Mouse (Mus musculus): ENCODE measurements around the gene Ifnar2. TPM values are rescaled to one million over a fixed set of nuclear protein-coding genes. Genes with fewer than 3 reads are reported as not detected.

Gene Ifnar2
- 34.0 and 34.1 TPM in 2 replicates for polyA plus RNA-seq (2016; fragmentation: Nextera tagmentation; extraction: Ambion mirVana)

- Histone ChIP-seq H3K27me3 (no peaks in the 10 kb centered on the region), H3K9me3 (replicated peaks) (no peaks in the 10 kb centered on the region), H3K36me3 (no peaks in the 10 kb centered on the region), H3K27ac (peak within 1 kb of the TSS; percentile 95), H3K9ac (peak within 1 kb of the TSS; percentile 87), H3K4me2 (replicated peaks) (peak within 1 kb of the TSS; percentile 76), H3K4me1 (peaks cover 14% of the 10 kb centered on the region), H3K4me3 (peak within 1 kb of the TSS; percentile 77)
- ATAC-seq (ENCODE audit: low FRiP score) = peak; percentile 91
- under 1% methylated on average over 57 of the region's 62 CpGs for WGBS
Observed at GRCm38 (mm10) chr16:91372577-91373472, at the start of gene Ifnar2. Ifnar2 (plus strand) TSS chr16:91372783.

GRCm38 (mm10) chr16:91327605-91328004 is 45.0 kb upstream of the Ifnar2 start:
- 53% methylated on average over 7 of the region's 7 CpGs for WGBS
- peaks cover 78% of the 10 kb centered on the region for H3K27me3 ChIP-seq

GRCm38 (mm10) chr16:91328922-91329321 is 43.7 kb upstream of the Ifnar2 start:
- Histone ChIP-seq H3K4me1 (peaks cover 9% of the 10 kb centered on the region; the same call in 1 of the 2 replicates), H3K36me3 (no peaks in the 10 kb centered on the region), H3K4me2 (replicated peaks) (no peak overlapping the region), H3K9me3 (replicated peaks) (no peaks in the 10 kb centered on the region), H3K4me3 (no peak overlapping the region), H3K27ac (no peak overlapping the region), H3K9ac (no peak overlapping the region), H3K27me3 (peaks cover 65% of the 10 kb centered on the region)
- no peak for ATAC-seq (ENCODE audit: low FRiP score)
- 76% methylated on average over 19 of the region's 19 CpGs for WGBS

More at GRCm38 (mm10) chr16:91327605-91328004, 45.0 kb upstream of the Ifnar2 start:
- Histone ChIP-seq H3K4me1 (peaks cover 9% of the 10 kb centered on the region; the same call in 1 of the 2 replicates), H3K36me3 (no peaks in the 10 kb centered on the region), H3K4me3 (no peak overlapping the region), H3K4me2 (replicated peaks) (no peak overlapping the region), H3K9ac (no peak overlapping the region), H3K27ac (no peak overlapping the region), H3K9me3 (replicated peaks) (no peaks in the 10 kb centered on the region)
- peak; percentile 87 for ATAC-seq (ENCODE audit: low FRiP score)

DNA sequence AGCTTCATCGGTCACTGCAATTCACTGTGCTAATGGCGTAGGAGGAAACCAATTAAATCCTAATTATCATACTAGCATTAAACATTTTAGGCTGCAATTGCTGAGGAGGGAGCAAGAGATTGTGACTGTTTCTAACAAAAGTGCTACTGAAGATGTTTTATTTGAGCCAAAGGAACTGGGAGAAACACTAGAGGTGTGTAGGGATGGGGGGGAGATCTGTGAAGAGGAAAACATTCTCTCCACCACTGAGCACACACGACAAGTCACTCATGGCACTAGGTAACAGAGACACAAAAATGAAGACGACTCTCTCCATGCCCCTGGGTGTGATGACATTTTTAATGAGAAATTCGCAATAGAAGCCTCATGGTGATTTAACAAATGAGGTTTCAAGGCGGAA is 42.1 kb upstream of the Ifnar2 start:
- H3K4me3 ChIP-seq = no peak overlapping the region
- H3K36me3 ChIP-seq = no peaks in the 10 kb centered on the region
- no peak overlapping the region for H3K9ac ChIP-seq
- H3K27ac ChIP-seq = no peak overlapping the region
- no peak overlapping the region for H3K4me2 ChIP-seq (replicated peaks)
- H3K27me3 ChIP-seq = peaks cover 53% of the 10 kb centered on the region
- no peaks in the 10 kb centered on the region for H3K9me3 ChIP-seq (replicated peaks)
- 80% methylated on average over 6 of the region's 6 CpGs for WGBS
- H3K4me1 ChIP-seq = peaks cover 18% of the 10 kb centered on the region
- ATAC-seq (ENCODE audit: low FRiP score) = no peak

- ATAC-seq (ENCODE audit: low FRiP score) = no peak
- Histone ChIP-seq H3K9ac (no peak overlapping the region), H3K27me3 (peaks cover 52% of the 10 kb centered on the region), H3K36me3 (no peaks in the 10 kb centered on the region), H3K4me1 (peaks cover 18% of the 10 kb centered on the region), H3K4me3 (no peak overlapping the region), H3K27ac (no peak overlapping the region), H3K4me2 (replicated peaks) (no peak overlapping the region), H3K9me3 (replicated peaks) (no peaks in the 10 kb centered on the region)
- 29% methylated on average over 5 of the region's 5 CpGs for WGBS
Observed at GRCm38 (mm10) chr16:91331153-91331552, 41.4 kb upstream of the Ifnar2 start.

DNA sequence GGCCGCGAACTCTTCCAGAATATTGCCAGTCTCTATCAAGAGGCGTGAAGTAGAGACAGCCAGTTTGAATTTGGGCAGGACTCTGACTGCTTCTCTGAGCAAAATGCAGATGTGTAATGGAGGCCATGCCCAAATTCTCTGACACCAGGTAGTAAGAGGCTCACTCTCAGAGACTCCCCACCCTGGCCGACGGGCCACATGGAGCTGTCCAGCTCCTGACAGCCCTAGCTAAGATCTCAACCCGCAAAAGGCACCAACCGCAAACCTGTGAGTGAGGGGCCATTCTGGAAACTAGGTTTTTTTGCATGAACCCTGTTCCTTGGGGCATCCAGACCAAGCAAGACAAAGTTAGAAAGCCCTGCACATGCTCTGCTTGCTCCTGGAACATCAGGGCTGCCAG is 39.7 kb upstream of the Ifnar2 start:
- no peak overlapping the region for H3K9ac ChIP-seq
- 62% methylated on average over 7 of the region's 7 CpGs for WGBS
- H3K4me3 ChIP-seq = no peak overlapping the region
- no peak for ATAC-seq (ENCODE audit: low FRiP score)
- H3K27me3 ChIP-seq = peaks cover 52% of the 10 kb centered on the region
- no peak overlapping the region for H3K4me2 ChIP-seq (replicated peaks)
- H3K4me1 ChIP-seq = peaks cover 15% of the 10 kb centered on the region
- no peaks in the 10 kb centered on the region for H3K36me3 ChIP-seq
- no peak overlapping the region for H3K27ac ChIP-seq
- H3K9me3 ChIP-seq (replicated peaks) = no peaks in the 10 kb centered on the region

DNA sequence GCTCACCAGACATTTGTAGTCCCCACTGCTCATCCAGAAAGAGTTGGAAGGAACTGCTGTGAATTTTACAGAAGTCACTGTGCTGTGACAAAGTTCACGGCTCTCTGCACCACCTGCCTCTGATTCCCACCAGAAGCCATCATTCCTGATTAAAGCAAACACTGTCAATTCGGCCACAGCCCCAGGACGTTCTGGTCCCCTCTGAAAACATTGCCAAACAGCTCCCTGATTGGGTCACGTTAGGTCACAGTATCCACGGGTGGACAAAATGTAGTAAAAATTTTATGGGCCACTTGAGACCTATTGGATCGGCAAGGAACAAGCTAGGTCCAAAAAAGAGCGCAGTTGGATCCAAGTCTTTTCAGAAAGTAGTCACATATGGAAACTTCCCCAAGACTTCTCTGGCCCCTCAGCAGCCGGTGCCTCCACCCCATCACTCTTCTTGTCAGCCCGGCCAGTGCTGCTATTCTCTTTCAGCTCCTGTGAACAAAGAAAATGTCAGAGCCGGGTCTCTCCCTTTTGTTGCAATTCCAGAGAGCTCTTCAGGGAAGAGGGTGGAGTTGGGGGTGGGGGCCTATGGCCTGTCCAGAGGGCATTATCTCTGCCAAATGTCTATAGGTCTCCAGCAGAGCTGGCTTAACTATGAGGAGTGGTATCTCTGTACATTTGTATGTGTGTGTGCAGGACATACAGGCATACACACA is 38.2 kb upstream of the Ifnar2 start:
- H3K9me3 ChIP-seq (replicated peaks) = no peaks in the 10 kb centered on the region
- no peak overlapping the region for H3K4me3 ChIP-seq
- peak; percentile 54; the same call in 1 of the 2 replicates for ATAC-seq (ENCODE audit: low FRiP score)
- H3K4me2 ChIP-seq (replicated peaks) = no peak overlapping the region
- H3K27me3 ChIP-seq = peaks cover 42% of the 10 kb centered on the region
- H3K9ac ChIP-seq = no peak overlapping the region
- 7% methylated on average over 10 of the region's 10 CpGs for WGBS
- no peaks in the 10 kb centered on the region for H3K36me3 ChIP-seq
- H3K27ac ChIP-seq = no peak overlapping the region
- H3K4me1 ChIP-seq = peaks cover 15% of the 10 kb centered on the region

DNA sequence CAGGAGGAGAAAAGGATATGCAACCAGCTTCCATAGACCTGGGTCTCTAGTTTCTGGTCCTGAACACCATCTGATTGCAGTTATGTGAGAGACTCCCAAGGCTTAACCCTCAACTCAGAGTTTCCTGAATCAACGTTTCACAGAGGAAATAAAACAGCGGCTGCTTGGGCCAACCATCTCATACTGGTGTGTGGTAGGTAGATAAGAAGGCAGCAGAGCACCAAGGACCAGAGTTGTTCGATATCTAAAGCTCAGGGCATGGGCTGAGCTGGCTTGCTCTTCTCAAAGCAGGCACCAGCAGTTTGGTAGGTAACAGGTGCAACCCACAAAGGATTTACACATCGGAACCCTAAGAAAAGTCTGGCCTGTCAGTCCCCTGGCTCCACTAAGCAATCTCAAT is 35.8 kb upstream of the Ifnar2 start:
- peaks cover 38% of the 10 kb centered on the region for H3K27me3 ChIP-seq
- no peak overlapping the region for H3K4me3 ChIP-seq
- no peak for ATAC-seq (ENCODE audit: low FRiP score)
- 88% methylated on average over 4 of the region's 4 CpGs for WGBS
- no peaks in the 10 kb centered on the region for H3K9me3 ChIP-seq (replicated peaks)
- no peak overlapping the region for H3K9ac ChIP-seq
- H3K36me3 ChIP-seq = no peaks in the 10 kb centered on the region
- peaks cover 15% of the 10 kb centered on the region for H3K4me1 ChIP-seq
- no peak overlapping the region for H3K4me2 ChIP-seq (replicated peaks)
- H3K27ac ChIP-seq = no peak overlapping the region

GRCm38 (mm10) chr16:91337480-91337879 is 35.1 kb upstream of the Ifnar2 start:
- 0 out of 2 replicates have a peak, but pooled peaks have one; percentile 30 for ATAC-seq (ENCODE audit: low FRiP score)
- H3K36me3 ChIP-seq = no peaks in the 10 kb centered on the region
- no peak overlapping the region for H3K4me2 ChIP-seq (replicated peaks)
- no peak overlapping the region for H3K27ac ChIP-seq
- no peak overlapping the region for H3K9ac ChIP-seq
- 45% methylated on average over 5 of the region's 5 CpGs for WGBS
- H3K4me1 ChIP-seq = peaks cover 15% of the 10 kb centered on the region
- no peaks in the 10 kb centered on the region for H3K9me3 ChIP-seq (replicated peaks)
- H3K27me3 ChIP-seq = peaks cover 35% of the 10 kb centered on the region
- H3K4me3 ChIP-seq = no peak overlapping the region

DNA sequence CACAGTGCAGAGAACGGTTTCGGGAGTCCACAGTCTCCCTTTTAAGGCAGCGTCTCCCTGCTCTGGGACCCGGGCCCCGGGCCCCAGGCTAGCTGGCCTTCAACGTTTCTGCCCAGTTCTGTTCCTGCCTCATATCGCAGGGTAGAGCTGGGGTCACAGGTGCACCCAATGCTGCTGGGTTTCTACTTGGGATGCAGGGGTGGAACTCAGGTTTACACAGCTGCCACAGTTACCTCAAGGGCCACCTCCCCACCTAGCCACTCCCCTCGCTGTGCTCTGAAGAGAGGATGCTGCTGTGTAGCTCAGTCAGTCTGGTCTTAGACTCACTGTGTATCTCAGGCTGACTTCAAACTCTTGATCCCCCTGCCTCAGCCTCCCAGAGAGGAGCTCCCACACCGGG is 26.1 kb upstream of the Ifnar2 start:
- Histone ChIP-seq H3K9me3 (replicated peaks) (no peaks in the 10 kb centered on the region), H3K4me2 (replicated peaks) (no peak overlapping the region), H3K9ac (no peak overlapping the region), H3K4me1 (peaks cover 8% of the 10 kb centered on the region; the same call in 1 of the 2 replicates), H3K27ac (no peak overlapping the region), H3K36me3 (no peaks in the 10 kb centered on the region), H3K4me3 (no peak overlapping the region), H3K27me3 (peaks cover 59% of the 10 kb centered on the region)
- WGBS = 75% methylated on average over 9 of the region's 9 CpGs
- ATAC-seq (ENCODE audit: low FRiP score) = no peak

GRCm38 (mm10) chr16:91347491-91348263 is 24.9 kb upstream of the Ifnar2 start:
- Histone ChIP-seq H3K4me1 (peaks cover 8% of the 10 kb centered on the region; the same call in 1 of the 2 replicates), H3K9ac (no peak overlapping the region), H3K4me2 (replicated peaks) (no peak overlapping the region), H3K36me3 (no peaks in the 10 kb centered on the region), H3K9me3 (replicated peaks) (no peaks in the 10 kb centered on the region), H3K27ac (no peak overlapping the region), H3K27me3 (peaks cover 67% of the 10 kb centered on the region), H3K4me3 (no peak overlapping the region)
- peak; percentile 73 for ATAC-seq (ENCODE audit: low FRiP score)
- 55% methylated on average over 20 of the region's 20 CpGs for WGBS

- ATAC-seq (ENCODE audit: low FRiP score) = 0 out of 2 replicates have a peak, but pooled peaks have one; percentile 12
- H3K36me3 ChIP-seq = no peaks in the 10 kb centered on the region
- H3K4me1 ChIP-seq = peaks cover 8% of the 10 kb centered on the region; the same call in 1 of the 2 replicates
- WGBS = 50% methylated on average over 14 of the region's 14 CpGs
- no peak overlapping the region for H3K4me3 ChIP-seq
- H3K9ac ChIP-seq = no peak overlapping the region
- H3K27ac ChIP-seq = no peak overlapping the region
- H3K4me2 ChIP-seq (replicated peaks) = peak overlapping the region; percentile 20; the same call in 1 of the 2 replicates
- H3K27me3 ChIP-seq = peaks cover 72% of the 10 kb centered on the region
- no peaks in the 10 kb centered on the region for H3K9me3 ChIP-seq (replicated peaks)
Observed at GRCm38 (mm10) chr16:91348264-91348565, 24.4 kb upstream of the Ifnar2 start.
